Mouse (Mus musculus) MEL-GATA-1-ER (cell line): ENCODE results near the gene Ttyh3.

ENCODE experiments used
- DNase-seq: peaks from one replicate; pipeline ENCODE4 v3.0.0-alpha.2; 2012; ENCODE audit warnings: low read depth; ENCODE audit errors: extremely low read depth

Ttyh3 gene

DNA sequence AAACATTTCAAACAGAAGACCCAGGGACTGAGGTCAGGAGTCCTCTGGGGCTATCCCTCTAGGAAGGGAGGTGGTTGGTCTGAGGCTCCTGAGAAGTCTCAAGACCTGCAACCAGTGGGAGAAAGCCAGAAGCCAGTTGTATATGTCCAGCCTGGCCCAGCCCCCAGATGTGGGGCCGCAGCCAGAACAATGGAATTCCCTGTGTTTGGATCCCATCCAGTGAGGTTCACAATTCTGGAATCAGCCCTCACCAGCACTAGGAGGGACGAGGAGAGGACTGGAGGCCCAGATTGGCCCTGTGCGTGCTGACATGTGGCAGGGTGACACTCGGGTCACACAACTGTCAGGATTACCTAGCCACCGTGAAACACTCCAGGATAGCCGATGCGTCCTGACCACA, 3.8 kb upstream of the Ttyh3 start:
- DNase-seq: no peak

DNA sequence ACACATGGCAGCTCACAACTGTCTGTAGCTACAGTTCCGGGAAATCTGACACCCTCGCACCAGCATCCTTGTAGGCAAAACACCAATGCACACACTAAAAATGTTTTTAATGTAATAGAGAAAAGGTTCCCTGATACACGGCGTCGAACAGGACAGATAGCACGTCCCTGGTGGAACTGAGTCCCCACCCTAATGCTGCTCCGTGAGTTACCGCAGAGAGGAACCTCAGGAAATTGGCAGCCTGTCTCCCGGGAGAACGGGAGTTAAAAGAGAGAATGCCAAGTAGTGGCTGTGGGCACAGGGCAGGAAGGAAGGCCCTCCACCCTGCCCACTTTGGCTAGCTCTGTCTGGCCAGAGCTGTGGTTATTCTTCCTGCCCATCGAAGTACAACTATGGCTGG, 2.4 kb upstream of the Ttyh3 start:
- no peak for DNase-seq

DNA sequence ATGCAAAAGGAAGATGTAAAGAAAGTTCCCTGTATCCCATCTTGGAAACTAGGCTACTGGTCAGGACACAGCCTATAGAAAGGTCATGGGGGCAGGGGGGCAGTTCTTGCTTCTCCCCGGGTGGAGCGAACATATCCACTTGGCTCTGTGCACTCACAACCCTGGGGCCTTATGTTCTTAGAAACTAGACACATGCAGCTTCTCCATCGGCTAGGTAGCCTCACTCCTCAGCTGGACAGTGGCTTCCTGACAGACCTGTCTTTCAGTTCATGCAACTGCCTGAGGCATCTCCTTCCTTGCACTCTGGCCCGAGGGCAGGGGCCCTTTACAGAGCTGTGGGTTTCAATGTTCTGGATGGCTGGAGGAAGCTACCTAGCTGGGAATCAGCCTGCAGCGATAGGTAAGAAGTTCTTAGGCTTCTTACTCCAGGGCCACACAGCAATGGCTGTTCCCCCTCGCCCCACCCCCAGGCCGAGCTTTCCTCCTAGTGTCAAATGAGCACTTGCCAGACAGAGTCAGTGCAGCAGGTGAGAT, 1.1 kb upstream of the Ttyh3 start:
- no peak for DNase-seq

DNA sequence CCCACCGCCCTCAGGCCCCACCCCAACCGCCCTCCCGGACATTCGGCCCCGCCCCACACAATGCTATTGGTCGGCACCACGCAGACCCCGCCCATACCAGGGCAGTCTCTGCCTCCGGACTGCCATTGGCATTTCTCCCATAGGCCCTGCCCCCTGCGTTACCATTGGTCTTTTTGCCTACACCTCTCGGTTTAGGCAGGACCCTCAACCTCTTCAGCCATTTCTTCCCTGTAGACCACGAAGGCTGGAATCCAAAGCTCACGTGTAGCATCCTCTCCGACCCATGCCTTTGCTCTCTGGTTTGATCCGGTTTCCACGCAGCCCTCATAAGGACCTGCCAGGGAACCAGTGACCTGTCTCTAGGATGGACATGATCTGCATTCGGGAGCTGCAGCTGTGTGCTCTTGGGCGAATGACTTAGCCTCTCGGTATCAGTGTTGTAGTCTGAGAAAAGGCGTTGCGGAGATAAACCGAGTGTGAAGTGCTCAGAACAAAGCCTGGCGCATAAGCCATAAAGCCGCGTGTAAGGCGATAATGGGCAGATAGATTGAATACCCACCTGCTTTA, 353 bp upstream of the Ttyh3 start:
- DNase-seq: peak; percentile 90

DNA sequence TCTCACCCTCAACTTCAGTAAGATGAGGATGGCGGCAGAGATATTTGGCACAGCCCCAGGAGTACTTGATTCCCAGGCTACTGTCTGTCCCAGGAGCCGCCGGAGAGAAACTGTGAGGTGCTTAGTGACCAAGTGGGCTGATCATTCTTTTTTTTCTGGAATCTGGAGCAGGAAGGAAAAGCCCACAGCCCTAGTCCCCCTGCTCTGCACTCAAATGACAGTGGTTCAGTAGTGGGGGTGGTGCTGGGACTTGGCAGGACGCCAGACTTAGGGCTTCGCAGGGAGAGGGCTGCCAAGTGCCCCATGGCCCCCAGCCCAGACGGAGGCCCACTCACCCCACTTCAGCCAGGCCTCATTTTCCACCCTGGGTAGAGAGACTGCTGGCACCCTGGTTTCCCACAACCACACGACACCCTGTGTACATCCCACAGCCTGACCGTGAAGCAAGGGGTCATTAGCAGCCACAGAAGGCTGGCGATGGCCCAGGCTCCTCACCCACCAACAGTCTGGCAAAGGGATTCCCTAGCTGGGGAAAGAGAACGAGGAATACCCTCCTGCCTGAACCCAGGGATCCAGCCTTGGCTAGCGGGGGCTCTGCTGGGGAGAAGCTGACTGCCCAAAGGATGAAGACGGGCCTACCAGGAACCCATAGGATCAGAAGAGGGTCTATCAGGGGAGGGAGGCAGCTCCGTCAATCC, 861 bp downstream of the Ttyh3 start:
- no peak for DNase-seq

DNA sequence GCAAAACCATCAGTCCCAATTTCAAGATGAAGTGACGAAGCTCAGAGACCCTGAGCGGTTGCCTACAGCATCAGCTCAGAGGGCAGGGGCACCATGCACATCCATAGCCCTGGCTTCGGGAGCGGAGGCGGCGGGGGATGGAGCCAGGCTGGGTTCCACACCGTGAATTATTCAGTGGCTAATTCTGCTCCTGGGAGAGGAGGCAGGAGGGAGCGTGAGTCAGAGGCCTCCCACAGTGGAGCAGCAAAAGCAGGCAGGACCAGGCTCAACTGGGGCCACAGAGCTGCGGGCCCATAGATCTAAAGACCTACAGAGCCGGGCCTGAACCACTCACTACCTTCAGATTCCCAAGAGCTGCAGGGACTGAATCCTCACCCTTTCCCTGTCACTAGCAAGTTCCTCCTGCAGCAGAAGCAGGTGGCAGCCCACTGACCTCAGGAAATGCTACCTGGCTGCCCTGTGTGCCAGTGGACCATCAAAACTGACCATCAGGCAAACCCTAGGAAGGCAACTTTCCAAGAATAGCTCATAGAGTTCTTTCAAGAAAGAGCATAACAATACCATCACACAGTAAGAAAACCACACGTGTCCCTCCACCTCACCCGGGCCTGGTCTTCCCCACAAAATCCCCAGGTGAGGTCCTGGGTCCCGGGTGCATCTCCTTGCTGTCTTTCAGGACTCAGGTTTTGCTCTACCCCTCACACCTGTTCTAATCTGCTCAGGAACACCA, 1.6 kb downstream of the Ttyh3 start:
- no peak for DNase-seq

DNA sequence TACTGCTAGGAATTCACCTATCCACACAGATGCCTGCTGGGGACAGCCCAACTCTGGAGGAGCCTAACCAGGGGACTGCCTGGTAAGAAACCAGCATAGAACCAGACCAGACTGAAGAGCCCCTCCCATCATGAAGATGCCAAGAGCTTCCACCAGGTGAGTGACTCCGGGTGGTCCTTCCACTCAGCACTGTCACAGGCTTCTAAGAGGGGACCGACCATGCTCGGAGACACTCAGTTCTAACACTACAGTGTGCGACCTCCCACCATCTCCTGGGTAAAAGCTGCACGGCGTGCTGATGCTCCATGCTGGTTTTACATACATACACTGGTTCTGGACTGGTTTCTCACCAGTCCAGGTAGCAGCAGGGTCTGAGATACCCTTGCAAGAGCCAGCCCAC, 2.7 kb downstream of the Ttyh3 start:
- no peak for DNase-seq

DNA sequence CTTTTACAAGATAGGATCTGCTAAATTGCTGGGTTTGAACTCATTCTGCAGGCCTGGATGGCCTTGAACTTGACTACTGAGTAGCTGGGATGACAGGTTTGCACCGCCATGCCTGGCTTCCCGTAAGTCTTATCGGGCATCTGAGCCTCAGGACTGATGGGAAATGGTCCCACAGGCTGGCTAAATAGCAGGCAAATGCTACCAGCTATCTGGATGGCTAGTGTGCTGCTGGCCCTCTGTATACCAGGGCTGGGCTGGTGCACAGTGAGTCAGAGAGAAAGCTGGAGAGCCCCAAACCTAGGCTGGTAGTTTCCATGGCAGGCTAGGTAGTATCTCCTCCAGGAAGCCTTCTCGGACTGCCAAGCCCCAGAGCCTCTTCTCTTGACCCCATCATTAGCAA, 3.4 kb downstream of the Ttyh3 start:
- DNase-seq: no peak

DNA sequence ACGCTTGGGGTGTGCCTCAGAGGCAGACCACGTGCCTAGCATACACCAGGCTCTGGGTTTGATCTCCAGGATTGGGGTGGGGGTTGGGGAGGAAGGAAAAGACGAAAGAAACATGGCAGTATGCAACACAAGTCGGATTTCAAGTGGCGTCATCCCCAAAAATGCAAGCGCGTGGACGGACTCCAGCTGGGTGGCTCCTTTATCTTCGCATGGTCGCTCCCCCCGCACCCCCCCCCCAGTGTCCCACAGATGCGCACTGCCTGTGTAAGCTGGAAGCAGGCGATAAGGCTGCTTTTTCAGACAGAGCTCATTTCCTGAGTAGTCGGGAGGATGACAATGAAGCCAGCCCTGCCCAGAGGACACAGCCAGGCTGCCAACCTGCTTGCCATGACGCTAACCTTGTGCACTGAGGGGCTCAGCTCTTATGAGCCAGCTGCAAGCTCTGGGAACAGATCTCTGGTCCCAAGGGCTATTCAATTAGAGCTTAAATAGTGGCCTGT, 4.1 kb downstream of the Ttyh3 start:
- peak; percentile 91 for DNase-seq

DNA sequence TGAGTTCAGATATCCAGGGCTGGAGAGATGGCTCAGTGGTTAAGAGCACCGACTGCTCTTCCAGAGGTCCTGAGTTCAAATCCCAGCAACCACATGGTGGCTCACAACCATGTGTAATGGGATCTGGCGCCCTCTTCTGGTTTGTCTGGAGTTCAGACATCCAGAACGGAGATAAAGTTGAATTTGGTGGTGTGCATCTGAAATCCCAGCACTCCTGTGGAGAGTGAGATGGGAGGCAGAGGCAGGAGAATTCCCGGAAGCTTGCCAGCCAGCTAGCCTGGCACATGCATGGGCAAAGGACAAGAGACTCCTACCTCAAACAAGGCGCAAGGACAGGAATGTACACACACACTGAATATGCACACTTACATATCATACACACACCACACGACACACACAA, 4.6 kb downstream of the Ttyh3 start:
- DNase-seq: no peak

DNA sequence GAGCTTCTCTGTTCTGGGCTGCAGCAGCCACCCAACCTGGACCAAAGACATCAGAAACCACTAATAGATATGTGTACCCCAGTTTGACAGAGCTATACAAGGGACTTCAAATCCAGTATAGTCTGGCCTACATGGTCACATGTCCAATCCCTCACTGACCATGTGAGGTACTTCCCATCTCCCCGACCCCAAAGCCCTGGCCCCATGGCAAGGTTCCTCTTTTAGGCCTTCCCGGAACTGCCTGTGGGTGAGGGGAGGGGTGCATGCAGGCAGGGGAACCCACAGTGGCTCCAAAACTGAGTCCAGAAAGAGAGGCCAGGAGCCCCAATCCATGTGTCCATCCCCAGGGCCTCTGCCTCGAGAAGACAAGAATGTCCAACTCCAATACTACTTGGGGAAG, 6.8 kb downstream of the Ttyh3 start:
- no peak for DNase-seq

DNA sequence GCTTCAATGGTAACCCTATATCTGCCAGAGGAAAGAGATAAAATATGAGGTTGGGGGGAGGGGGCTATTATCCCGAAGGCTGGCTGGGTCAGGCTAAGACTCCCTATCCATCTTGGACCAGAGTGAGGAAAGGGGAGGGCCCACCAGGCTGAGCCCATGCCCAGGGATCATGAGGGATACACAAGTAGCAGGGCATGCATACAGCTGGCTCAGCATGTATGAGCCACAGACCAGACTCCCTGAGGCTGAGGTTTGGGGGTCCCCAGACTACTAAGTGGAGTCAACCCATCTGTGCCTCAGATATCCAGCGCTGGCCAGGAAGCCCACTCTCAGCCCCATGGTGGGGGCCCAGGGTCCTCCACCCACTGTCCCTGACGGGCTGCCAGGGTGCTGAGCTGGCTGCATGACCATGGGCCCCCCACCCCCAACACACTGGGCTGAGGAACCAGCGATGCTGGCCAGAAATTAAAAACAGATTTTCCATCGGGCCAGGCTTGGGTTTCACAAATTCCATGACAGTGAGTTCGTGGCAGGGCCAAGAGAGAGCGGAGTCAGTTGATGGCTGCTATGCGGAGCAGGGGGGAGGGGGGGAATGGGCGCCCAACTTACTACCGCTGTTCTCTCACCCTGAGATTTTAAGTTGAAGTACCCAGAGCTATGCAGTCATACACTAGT, 7.4 kb downstream of the Ttyh3 start:
- no peak for DNase-seq

DNA sequence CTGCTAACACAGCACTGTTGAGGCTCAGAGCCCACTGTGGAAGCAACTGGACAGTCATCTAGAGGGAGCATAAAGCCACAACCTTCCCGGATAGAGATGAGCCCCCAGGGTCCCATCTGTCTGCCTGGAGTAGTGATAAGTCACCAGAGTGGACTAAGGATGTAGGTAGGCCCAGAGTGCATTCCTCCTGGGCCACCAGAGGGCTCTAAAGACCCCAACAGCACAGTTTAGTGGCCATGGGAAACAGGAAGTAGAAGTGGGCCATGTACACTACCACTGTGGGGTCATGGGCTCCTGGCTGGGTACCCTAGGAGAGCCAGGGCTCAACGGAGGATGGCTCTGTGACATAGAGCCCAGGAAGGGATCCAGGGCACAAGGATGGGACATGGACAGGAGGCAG, 8.0 kb downstream of the Ttyh3 start:
- DNase-seq: no peak

DNA sequence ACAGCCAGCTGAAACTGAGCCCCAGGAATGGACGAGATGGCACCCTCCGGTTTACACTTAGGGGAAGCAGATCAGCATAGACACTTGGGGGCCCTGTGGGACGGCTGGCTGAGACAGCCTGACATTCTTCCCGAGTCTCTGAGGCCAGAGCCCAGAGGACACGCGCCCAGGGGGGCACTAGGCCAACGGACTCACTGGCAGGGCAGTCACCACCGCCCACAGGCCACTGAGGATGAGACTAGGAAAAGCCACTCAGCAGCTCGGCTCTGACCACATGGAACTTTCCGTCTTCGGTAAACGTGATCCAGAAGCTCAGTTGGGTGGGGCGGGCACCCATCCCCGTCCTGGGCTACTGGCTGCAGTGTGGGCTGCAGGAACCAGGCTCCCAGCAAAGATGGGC, 9.0 kb downstream of the Ttyh3 start:
- DNase-seq: no peak

DNA sequence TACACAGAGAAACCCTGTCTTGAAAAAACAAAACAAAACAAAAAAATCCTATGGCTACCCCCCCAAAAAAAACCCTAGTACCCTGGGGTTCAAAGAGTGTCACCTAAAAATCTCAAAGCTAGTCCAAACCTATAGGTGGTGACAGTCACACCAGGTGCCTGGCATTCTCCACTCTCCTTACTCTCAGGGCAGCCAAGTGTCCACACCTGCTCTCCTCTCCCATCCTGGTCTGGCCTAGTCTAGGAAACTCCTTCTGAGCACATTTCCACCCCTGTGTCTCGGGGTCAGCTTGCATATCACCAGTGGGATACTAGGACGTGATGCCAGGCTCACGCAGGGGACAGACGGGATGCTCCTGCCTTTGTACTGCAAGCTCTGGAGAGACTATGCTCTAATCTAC, 9.5 kb downstream of the Ttyh3 start:
- DNase-seq: no peak

DNA sequence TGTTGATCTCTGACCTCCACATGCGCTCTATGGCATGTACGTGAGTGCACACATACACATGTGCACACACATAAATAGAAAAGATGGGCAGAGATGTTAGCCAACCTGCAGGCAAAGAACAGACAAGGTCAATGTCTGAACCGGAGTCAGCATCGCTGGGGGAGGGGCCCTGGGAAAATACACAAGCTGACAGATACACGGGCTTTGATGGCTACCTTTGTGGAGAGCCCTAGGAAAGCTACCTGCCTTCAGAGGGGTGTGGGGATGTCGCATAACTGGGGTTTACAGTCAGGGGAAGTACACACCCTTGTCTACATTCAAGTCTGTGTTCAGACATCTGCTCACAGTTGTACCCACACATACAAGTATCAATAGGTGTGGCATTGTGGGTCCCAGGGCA, 10.3 kb downstream of the Ttyh3 start:
- DNase-seq: no peak

DNA sequence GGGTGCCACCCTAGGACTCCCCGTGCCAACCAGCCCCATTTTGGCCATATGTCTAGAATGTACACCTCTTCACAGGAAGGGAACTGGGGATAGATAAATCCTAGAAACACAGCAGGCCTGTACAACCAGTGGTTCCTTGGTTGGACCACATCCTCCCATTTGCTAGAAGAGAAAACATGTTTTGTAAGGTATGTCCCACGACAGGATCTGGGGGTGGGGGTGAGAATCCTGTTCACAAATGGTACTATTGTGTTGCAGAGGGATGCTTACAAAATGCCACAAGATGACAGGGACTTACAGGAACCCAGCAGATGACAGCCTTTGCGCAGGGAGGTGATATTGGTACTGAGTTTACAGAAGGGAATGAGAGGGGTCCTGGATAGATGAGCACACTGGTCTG, 10.8 kb downstream of the Ttyh3 start:
- no peak for DNase-seq

DNA sequence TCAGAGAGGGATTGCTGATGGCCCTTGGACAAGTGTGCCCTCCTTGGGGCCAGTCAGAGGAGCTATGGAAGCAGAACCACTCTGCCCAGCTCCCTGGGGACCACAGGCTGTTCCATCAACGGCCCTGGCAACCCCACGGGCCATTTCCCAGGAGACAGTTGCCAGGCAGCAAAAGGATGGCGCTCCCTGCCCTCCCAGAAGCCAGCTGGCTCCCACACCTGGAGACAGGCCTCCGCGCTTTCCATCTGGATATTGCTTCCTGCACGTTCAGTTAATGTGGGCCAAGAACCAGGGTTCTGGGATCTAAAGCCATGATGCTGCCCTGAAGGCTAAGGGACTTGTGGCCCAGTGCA, 11.8 kb downstream of the Ttyh3 start:
- no peak for DNase-seq

DNA sequence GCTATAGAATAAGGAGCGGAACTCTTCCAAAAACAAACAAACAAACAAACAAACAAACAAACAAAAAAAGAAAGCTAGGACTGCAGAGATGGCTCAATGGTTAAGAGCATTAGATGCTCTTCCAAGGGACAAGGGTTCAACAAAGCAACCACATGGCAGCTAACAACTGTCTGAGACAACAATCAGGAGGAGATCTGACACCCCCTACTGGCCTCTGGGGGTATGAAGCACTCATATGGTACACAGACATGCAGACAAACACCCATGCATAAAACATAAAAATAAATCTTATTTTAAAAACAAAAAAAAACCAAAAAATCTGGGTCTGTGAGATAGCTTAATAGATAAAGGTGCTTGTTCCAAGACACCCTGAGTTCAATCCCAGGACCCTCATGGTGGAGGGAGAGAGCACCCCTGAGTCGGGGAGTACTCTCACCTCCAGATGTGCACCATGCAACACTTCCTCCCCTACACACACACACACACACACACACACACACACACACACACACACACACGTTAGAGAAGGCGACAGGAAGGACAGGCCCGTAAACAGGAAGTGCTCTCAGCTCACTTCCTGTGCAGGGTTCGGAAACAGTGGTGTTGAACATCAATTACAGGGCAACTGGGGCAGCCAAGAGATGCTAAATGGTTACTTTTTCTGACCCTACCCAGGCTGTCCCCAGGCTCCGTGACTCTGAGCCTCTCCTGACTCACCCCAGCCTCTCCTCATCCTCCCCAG, 12.3 kb downstream of the Ttyh3 start:
- DNase-seq: no peak

DNA sequence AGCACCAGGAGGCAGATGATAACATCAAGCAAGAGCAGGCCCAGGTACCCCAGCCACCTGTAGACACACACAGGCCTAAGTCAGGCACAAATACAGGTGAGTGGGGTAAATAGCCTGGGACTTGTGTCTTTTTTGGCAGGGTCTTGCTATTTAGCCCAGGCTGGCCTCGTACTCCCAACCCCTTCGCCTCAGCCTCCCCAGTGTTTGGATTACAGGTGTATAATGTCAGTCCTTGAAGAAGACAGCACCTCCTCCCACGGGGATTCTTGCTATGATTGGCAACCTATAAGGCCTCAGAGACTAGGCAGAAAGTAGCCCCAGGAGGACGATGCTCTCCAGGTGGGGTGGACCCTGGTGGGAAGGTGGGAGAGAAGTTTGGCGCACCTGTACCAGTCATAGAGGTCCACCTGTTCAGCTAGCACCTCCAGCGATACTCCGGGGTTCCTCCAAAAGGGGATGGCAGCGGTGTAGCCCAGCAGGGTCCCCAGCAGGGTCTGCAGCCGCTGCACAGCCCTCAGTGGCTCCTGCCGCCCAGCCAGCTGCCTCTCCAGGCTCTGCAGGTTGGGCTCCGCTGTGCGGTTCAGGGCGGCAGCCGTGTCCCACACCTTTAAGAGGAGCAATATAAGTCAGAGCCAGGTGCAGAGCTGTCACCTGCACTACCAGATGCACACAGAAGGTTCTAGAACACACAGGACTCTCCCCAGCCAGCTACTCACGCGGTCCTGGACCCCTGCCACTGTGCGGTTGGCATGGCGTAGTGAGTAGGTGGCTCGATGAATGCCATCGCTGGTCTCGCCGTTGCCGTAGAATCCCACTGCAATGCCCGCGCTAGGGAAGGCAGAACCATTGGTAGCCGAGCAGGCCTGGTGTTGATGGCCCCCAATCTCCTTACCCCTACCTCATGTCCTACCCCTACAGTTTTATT, 13.8 kb downstream of the Ttyh3 start:
- DNase-seq: no peak
